Mouse (Mus musculus) cerebellum, adult 9-11 months (tissue): ENCODE results near the gene Scaf4.

ENCODE experiments used
- DNase-seq: peaks from one replicate; pipeline ENCODE4 v3.0.0; 2022

The Scaf4 gene

GRCm38 (mm10) chr16:90283905-90284891 is at the start of gene Scaf4:
Gene Scaf4, minus strand, starts transcription at chr16:90284503.
- peak; percentile 97 for DNase-seq

- DNase-seq = no peak
Observed at GRCm38 (mm10) chr16:90332553-90332952, 48.2 kb upstream of the Scaf4 start.

GRCm38 (mm10) chr16:90330979-90331378 is 46.7 kb upstream of the Scaf4 start:
- no peak for DNase-seq

GRCm38 (mm10) chr16:90329511-90329910 is 45.2 kb upstream of the Scaf4 start:
- no peak for DNase-seq

- peak; percentile 62 for DNase-seq
Observed at GRCm38 (mm10) chr16:90322850-90323528, 38.7 kb upstream of the Scaf4 start.

GRCm38 (mm10) chr16:90319321-90319720 is 35.0 kb upstream of the Scaf4 start:
- DNase-seq = no peak

- no peak for DNase-seq
Observed at GRCm38 (mm10) chr16:90318372-90318926, 34.1 kb upstream of the Scaf4 start.

- no peak for DNase-seq
Observed at GRCm38 (mm10) chr16:90317777-90318176, 33.5 kb upstream of the Scaf4 start.

GRCm38 (mm10) chr16:90315881-90316280 is 31.6 kb upstream of the Scaf4 start:
- no peak for DNase-seq

GRCm38 (mm10) chr16:90312449-90313082 is 28.3 kb upstream of the Scaf4 start:
- DNase-seq = peak; percentile 5

GRCm38 (mm10) chr16:90310488-90311135 is 26.3 kb upstream of the Scaf4 start:
- no peak for DNase-seq

GRCm38 (mm10) chr16:90309784-90310183 is 25.5 kb upstream of the Scaf4 start:
- DNase-seq = no peak

GRCm38 (mm10) chr16:90303988-90304299 is 19.6 kb upstream of the Scaf4 start:
- DNase-seq = no peak

GRCm38 (mm10) chr16:90303286-90303987 is 19.1 kb upstream of the Scaf4 start:
- no peak for DNase-seq

GRCm38 (mm10) chr16:90301706-90302105 is 17.4 kb upstream of the Scaf4 start:
- DNase-seq = no peak

- DNase-seq = no peak
Observed at GRCm38 (mm10) chr16:90300896-90301295, 16.6 kb upstream of the Scaf4 start.

GRCm38 (mm10) chr16:90299591-90299990 is 15.3 kb upstream of the Scaf4 start:
- DNase-seq = no peak

- no peak for DNase-seq
Observed at GRCm38 (mm10) chr16:90298426-90299300, 14.4 kb upstream of the Scaf4 start.

- DNase-seq = no peak
Observed at GRCm38 (mm10) chr16:90297479-90298425, 13.4 kb upstream of the Scaf4 start.

- DNase-seq = no peak
Observed at GRCm38 (mm10) chr16:90291675-90292074, 7.4 kb upstream of the Scaf4 start.
